Mouse (Mus musculus) forebrain, embryonic 15.5 days (tissue): ENCODE data around the gene Tmem259. TPM values are rescaled to one million over a fixed set of nuclear protein-coding genes. Genes with fewer than 3 reads are reported as not detected.
A peak's percentile ranks its signal among the peaks of the same experiment; 100 is the strongest.

Experiments
- ATAC-seq: fragments of 200-750 bp; cut with Nextera tagmentation; replicated peaks from 2 replicates; pipeline ENCODE4 v1.8.0; 2017; ENCODE audit warnings: mild to moderate bottlenecking, moderate TSS enrichment, moderate library complexity
- H3K27ac ChIP-seq: fragments of 300-500 bp; sonication (generic); replicated peaks from 2 replicates; pipeline ENCODE4 v1.5.1; 2015; ENCODE audit warnings: mild to moderate bottlenecking, inconsistent platforms
- H3K27me3 ChIP-seq: fragments of 300-500 bp; sonication (generic); 2 replicates; pipeline ENCODE4 v1.6.1; 2015; ENCODE audit warnings: inconsistent platforms
- H3K36me3 ChIP-seq: fragments of 300-500 bp; sonication (generic); 2 replicates; pipeline ENCODE4 v1.6.1; 2015; ENCODE audit warnings: mild to moderate bottlenecking, inconsistent platforms
- H3K4me1 ChIP-seq: fragments of 300-500 bp; sonication (generic); 2 replicates; pipeline ENCODE4 v1.6.1; 2015; ENCODE audit warnings: inconsistent platforms
- H3K4me2 ChIP-seq: fragments of 300-500 bp; sonication (generic); replicated peaks from 2 replicates; pipeline ENCODE4 v1.6.1; 2015; ENCODE audit warnings: mild to moderate bottlenecking, inconsistent platforms
- H3K4me3 ChIP-seq: fragments of 300-500 bp; sonication (generic); 2 replicates; pipeline ENCODE4 v1.5.1; 2015; ENCODE audit warnings: mild to moderate bottlenecking, inconsistent platforms
- H3K9ac ChIP-seq: fragments of 300-500 bp; sonication (generic); replicated peaks from 2 replicates; pipeline ENCODE4 v1.6.1; 2015; ENCODE audit warnings: mild to moderate bottlenecking, inconsistent platforms
- H3K9me3 ChIP-seq: fragments of 300-500 bp; sonication (generic); 2 replicates; pipeline ENCODE4 v1.6.1; 2016; ENCODE audit warnings: inconsistent platforms
- WGBS: fragments of 180-500 bp; shearing (Covaris S2); methylation state at CpG from one replicate; pipeline ENCODE4 v1.1.7; 2015; ENCODE audit warnings: mixed read lengths; 5-methylcytosine and 5-hydroxymethylcytosine counted together
- polyA plus RNA-seq: library from polyadenylated mRNA; unstranded; fragments of >200 nt; fragmentation: Nextera tagmentation; extraction: Ambion mirVana; gene quantifications from 2 replicates; pipeline ENCODE4 v1.2.1, GENCODE M21; 2015

Tmem259 gene
- polyA plus RNA-seq, 1 experiment from 2014 or later = 21.7 TPM

DNA sequence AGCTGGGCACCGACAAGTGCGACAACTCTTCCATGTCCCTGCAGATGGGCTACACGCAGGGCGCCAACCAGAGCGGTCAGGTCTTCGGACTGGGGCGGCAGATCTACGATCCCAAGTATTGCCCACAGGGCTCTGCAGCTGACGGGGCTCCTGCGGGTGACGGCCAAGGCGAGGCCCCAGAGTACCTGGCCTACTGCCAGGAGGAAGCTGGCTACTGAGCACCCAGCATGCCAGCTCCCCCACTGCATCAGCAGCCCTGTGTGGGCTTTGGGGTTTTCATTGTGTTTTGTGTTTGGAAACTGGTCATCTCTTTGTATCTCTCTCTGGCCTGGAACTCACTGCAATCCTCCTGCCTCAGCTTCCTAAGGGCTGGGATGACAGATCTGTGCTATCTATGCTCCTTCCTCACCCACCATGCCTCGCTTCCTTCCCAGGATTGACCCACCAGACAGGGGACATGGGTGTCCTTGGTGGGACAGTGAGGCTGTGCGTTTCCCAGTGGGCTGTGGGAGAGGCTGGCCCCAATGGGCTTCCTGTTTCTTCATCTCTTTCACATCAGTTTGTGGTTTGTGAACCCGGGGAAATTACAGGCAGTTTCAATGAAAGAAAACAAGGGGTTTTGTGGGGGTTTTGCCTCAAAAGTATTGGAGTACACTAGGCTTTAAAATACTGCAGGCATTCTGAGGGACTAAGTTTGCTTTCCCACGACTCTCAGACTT is 10.4 kb upstream of the Tmem259 start:
- Histone ChIP-seq H3K9ac (no peak overlapping the region), H3K4me3 (no peak overlapping the region)

DNA sequence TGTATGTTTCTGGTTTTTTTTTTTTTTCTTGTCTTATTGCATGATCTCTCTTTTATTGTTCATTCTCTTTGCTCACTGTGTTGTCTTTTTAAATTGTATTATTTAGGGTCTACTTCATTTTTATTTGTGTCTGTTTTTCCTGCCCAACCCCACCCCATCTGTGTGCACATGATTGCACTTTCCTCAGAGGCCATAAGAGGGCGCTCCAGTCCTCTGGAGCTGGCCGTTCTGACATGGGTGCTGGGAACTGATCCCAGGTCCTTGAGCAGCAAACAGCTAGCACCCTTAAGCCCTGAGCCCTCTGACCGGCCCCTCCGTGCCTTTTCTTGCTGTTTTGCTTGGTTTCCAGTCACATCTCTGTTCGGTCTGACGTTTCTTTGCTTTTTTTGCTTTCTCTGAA is 7.4 kb upstream of the Tmem259 start:
- WGBS = 82% methylated on average over 6 of the region's 6 CpGs
- peaks cover 43% of the 10 kb centered on the region for H3K27me3 ChIP-seq
- no peak for ATAC-seq

More for the DNA sequence above, 10.4 kb upstream of the Tmem259 start:
- Histone ChIP-seq H3K4me2 (no peak overlapping the region), H3K4me1 (peaks cover 16% of the 10 kb centered on the region), H3K36me3 (no peaks in the 10 kb centered on the region), H3K9me3 (no peaks in the 10 kb centered on the region), H3K27ac (no peak overlapping the region), H3K27me3 (peaks cover 13% of the 10 kb centered on the region)
- 77% methylated on average over 16 of the region's 16 CpGs for WGBS
- ATAC-seq = no peak

DNA sequence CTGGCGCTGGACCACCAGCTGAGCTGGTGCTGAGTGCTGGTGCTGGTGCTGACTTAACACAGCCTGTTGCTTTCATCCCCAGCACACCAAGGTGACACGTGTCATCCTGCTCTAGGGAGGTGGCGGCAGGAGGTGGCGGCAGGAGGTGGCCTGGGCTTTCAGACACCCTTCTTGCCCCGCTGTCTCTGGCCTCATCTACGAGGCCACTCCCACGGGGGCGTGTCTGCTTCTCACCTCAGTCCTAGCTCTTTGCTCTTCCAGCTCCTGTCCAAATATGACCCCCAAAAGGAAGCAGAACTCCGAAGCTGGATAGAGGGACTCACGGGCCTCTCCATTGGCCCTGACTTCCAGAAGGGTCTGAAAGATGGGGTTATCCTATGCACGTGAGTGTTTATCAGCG is 7.0 kb upstream of the Tmem259 start:
- Histone ChIP-seq H3K4me1 (peaks cover 23% of the 10 kb centered on the region), H3K4me3 (no peak overlapping the region), H3K9me3 (no peaks in the 10 kb centered on the region), H3K27me3 (peaks cover 44% of the 10 kb centered on the region), H3K27ac (no peak overlapping the region), H3K36me3 (no peaks in the 10 kb centered on the region), H3K4me2 (no peak overlapping the region), H3K9ac (no peak overlapping the region)
- whole genome bisulfite sequencing = 62% methylated on average over 12 of the region's 12 CpGs
- no peak for ATAC-seq

More for the DNA sequence above, 7.4 kb upstream of the Tmem259 start:
- Histone ChIP-seq H3K9ac (no peak overlapping the region), H3K4me2 (no peak overlapping the region), H3K4me1 (peaks cover 20% of the 10 kb centered on the region), H3K27ac (no peak overlapping the region), H3K9me3 (no peaks in the 10 kb centered on the region), H3K4me3 (no peak overlapping the region), H3K36me3 (no peaks in the 10 kb centered on the region)

DNA sequence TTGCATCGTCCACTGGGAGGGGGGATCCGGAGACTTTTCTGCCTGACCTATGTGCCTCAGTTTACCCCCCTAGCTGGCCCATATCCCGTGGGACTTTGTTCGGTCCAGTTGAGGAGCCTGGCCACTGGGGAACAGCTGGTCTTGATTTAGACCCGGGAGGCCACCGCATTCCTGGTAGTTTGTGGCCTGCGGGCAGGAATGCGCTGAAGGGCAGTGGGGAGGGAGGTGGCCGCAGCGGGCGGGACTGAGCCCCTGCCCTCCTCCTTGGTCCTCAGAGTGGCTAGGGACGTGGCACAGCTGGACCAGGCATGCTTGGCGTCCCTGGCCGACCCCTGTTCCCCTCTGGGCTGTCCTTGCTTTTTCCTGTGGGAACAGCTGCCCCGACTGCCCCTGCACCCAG is 5.7 kb upstream of the Tmem259 start:
- no peak overlapping the region for H3K27ac ChIP-seq
- no peak overlapping the region for H3K4me3 ChIP-seq
- ATAC-seq = no peak
- no peak overlapping the region for H3K4me2 ChIP-seq
- 21% methylated on average over 15 of the region's 15 CpGs for WGBS
- H3K27me3 ChIP-seq = peaks cover 44% of the 10 kb centered on the region
- H3K36me3 ChIP-seq = no peaks in the 10 kb centered on the region
- H3K4me1 ChIP-seq = peaks cover 30% of the 10 kb centered on the region
- no peaks in the 10 kb centered on the region for H3K9me3 ChIP-seq
- H3K9ac ChIP-seq = no peak overlapping the region

DNA sequence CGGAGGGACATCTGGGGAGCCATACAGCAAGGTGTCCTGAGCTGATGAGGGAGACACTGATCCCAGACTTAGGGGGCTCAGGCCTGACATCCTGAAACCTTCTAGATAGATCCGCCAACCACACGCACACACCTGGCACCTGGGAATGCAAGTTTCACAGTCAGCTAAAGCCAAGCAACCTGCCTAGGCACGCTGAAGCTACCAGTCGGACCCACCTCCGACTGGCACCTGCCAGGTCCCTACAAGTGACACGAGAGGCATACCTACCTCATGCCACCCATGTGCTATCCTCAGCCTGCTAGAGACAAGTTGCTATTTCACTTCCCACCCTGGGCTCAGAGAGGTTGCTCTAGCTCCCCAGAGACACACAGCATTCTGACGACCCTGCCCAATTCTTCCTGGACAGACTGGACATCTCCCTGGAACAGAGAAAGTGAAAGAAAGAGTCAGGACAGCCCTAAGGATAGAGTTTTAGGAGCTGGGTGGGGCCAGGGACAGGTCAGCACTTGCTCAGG is 5.2 kb upstream of the Tmem259 start:
- Histone ChIP-seq H3K4me3 (peak overlapping the region; percentile 33), H3K4me1 (peaks cover 30% of the 10 kb centered on the region), H3K4me2 (0 out of 2 replicates have a peak overlapping the region, but pooled peaks have one; percentile 45), H3K27me3 (peaks cover 44% of the 10 kb centered on the region), H3K9ac (no peak overlapping the region), H3K27ac (no peak overlapping the region), H3K9me3 (no peaks in the 10 kb centered on the region), H3K36me3 (no peaks in the 10 kb centered on the region)
- 38% methylated on average over 8 of the region's 8 CpGs for WGBS
- ATAC-seq = no peak

DNA sequence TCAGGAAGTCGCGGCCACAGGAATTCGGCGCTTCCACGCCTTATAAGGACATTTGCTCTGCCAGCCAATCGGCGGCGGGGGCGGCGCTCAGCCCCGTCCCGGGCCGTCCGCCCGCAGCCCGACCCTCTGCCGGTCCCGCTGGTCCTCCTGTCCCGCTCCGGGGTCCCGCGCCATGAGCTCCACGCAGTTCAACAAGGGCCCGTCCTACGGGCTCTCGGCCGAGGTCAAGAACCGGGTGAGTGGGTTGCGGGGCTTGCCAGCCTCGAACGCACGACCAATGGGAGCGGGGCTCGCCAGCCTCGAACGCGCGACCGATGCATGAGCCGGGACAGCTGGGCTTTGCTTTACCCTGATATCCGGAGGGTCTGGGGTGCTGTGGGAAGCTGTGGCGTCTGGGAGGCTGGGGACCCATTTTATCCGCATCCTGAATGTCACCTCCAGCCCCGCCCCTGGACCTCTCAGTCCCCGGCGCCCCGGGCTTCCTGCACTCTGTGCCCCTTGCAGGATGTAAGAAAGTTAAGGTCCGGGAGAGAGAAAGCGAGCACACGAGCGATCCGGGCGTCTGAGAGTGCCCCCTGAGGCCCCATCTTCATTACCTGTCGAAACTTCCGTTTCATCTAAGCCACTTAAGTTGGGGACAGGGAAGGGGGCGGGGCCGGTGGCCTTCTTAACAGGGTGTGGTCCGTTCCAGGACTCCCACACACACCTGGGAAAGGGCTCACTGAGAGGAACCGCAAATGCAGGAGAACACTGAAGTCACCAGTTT is 4.6 kb upstream of the Tmem259 start, which contains the start of gene Cnn2:
TSS of gene Cnn2 (plus strand) at position 79 of the 766 bp plus-strand sequence.
- Histone ChIP-seq H3K27me3 (peaks cover 44% of the 10 kb centered on the region), H3K27ac (no peak within 1 kb of the TSS), H3K9me3 (no peaks in the 10 kb centered on the region), H3K4me2 (peak within 1 kb of the TSS; percentile 45), H3K9ac (peak within 1 kb of the TSS; percentile 25), H3K36me3 (no peaks in the 10 kb centered on the region), H3K4me1 (peaks cover 30% of the 10 kb centered on the region), H3K4me3 (peak within 1 kb of the TSS; percentile 33)
- ATAC-seq = no peak
- WGBS = under 1% methylated on average over 59 of the region's 59 CpGs

DNA sequence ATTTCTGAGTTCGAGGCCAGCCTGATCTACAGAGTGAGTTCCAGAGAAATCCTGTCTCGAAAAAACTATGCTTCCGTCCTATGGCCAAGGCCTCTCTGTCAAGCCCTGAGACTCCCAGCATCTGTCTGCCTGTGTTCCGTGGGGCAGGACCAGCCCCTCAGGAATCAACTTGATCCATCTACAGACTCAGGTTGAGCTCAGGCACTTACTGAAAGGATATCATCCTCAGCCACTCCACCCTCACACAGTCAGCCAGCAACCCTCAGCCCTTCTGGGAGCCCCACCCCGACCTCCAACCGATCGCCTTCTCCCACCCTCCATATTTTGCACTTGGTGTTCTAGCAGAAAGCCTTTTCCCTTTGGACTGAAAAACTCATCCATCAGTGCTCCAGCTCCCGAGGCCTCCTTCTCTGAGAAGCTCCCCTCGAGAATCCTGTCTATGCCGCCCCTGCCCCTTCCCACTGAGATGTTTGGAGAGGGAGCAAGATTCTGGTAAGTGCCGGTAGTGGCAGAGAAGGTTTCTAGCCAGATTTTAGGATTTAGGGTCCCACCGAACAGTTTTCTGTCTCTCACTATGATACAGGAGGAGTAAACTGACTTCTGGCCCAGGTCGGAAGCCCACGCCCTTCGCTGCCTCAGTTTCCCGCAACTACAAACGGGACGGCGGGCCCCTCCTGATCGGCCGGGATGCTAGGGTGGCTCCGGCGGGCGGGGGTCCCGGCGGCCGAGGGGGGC is 3.8 kb upstream of the Tmem259 start:
- H3K27ac ChIP-seq = no peak overlapping the region
- peaks cover 38% of the 10 kb centered on the region for H3K4me1 ChIP-seq
- no peaks in the 10 kb centered on the region for H3K9me3 ChIP-seq
- peak overlapping the region; percentile 25 for H3K9ac ChIP-seq
- peak overlapping the region; percentile 33 for H3K4me3 ChIP-seq
- WGBS = 13% methylated on average over 27 of the region's 27 CpGs
- peak overlapping the region; percentile 45 for H3K4me2 ChIP-seq
- no peaks in the 10 kb centered on the region for H3K36me3 ChIP-seq
- H3K27me3 ChIP-seq = peaks cover 44% of the 10 kb centered on the region
- no peak for ATAC-seq

DNA sequence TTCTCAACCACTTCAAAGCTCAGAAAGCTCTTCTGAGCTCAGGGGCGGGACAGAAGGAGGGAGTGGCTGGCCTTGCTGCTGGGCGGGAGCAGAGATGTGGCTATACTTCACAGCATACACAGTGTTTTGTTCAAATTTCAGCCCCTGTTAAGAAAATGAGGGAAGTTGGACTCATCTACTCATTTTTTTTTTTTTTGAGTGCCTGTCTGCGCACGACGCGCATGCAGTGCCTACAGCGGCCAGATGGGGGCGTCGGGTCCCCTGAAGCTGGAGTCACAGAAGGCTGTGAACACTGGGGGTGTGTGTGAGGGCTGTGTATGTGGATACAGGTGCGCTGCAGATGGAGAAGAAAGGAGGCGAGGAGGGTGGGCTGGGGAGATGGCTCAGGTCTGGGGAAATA is 2.8 kb upstream of the Tmem259 start:
- no peaks in the 10 kb centered on the region for H3K36me3 ChIP-seq
- no peak overlapping the region for H3K27ac ChIP-seq
- no peak for ATAC-seq
- H3K4me3 ChIP-seq = peak overlapping the region; percentile 7; the same call in 1 of the 2 replicates
- peaks cover 46% of the 10 kb centered on the region for H3K4me1 ChIP-seq
- no peak overlapping the region for H3K9ac ChIP-seq
- peaks cover 44% of the 10 kb centered on the region for H3K27me3 ChIP-seq
- H3K4me2 ChIP-seq = 0 out of 2 replicates have a peak overlapping the region, but pooled peaks have one; percentile 5
- WGBS = 5% methylated on average over 11 of the region's 11 CpGs
- H3K9me3 ChIP-seq = no peaks in the 10 kb centered on the region

DNA sequence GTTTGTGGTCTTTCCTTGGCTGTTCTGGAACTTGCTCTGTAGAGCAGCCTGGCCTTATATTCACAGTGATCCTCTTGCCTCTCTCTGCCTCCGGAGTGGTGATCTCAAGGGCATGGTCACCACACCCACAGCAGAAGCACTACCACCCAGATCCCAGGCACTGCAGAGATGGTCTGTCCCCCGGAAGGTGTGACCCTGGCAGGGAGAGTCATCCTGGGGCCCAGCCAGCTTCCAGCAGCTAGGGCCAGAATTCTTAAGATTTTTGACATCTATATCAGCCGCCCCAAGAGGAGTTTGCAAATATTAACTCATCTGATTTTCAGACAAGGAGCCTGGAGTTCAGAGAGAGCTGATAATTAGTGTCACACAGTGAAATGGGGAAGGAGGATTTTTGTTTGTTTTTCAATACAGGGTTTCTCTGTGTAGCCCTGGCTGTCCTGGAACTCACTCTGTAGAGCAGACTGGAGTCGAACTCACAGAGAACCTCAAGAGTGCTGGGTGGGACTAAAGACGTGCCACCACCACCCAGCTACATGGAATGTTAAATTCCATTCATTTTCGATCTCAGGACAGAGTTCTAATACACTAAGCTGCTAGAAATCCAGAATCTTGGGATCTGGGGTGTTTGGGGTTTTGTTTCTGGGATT is 2.2 kb upstream of the Tmem259 start:
- peaks cover 52% of the 10 kb centered on the region for H3K4me1 ChIP-seq
- no peak for ATAC-seq
- peak overlapping the region; percentile 97 for H3K27ac ChIP-seq
- peak overlapping the region; percentile 91 for H3K9ac ChIP-seq
- H3K27me3 ChIP-seq = peaks cover 44% of the 10 kb centered on the region
- no peaks in the 10 kb centered on the region for H3K9me3 ChIP-seq
- peak overlapping the region; percentile 80 for H3K4me3 ChIP-seq
- H3K36me3 ChIP-seq = no peaks in the 10 kb centered on the region
- WGBS = 46% methylated on average over 6 of the region's 6 CpGs
- peak overlapping the region; percentile 92 for H3K4me2 ChIP-seq

DNA sequence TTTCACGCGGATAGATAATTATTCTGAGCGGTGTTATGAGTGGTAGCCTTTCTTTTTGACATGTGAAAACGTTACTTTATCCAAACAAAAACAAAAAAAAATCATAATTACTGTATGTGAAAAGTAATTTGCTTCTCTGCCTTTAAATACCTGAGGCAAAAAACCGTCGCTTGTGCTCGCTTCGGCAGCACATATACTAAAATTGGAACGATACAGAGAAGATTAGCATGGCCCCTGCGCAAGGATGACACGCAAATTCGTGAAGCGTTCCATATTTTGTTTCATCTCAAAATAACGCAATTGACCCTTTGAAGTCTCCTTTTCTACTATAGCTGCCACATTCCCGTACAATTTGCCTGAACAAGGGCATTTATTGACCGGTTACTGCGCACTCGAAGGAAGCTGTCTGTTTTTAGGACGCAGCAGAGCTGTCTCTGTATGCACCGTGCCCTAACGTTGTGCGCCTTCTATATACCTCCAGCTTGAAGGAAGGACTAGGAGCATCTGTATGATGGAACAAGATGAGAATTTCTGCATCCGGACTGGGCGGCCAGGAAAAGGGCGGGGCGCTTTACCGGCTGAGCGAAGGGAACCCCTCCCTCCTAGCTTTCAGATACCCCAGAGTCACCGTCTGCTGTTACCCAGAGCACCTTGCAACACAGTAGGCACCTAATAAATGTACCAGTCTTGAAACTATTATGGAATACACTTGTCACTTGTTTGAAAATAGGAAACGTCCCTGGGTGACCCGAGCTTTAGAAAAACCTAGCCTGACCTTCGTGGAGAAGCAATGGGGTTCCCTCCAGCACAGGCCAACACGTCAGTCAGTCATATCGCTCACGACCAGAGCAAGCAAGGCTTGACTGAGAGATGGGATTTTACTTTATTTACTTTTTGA is 1.5 kb upstream of the Tmem259 start:
- Histone ChIP-seq H3K4me1 (peaks cover 58% of the 10 kb centered on the region), H3K9me3 (no peaks in the 10 kb centered on the region), H3K27ac (peak overlapping the region; percentile 97), H3K36me3 (no peaks in the 10 kb centered on the region), H3K4me3 (peak overlapping the region; percentile 80), H3K27me3 (peaks cover 36% of the 10 kb centered on the region), H3K4me2 (peak overlapping the region; percentile 92), H3K9ac (peak overlapping the region; percentile 91)
- 3% methylated on average over 35 of the region's 35 CpGs for WGBS
- ATAC-seq = no peak
